Mouse (Mus musculus): ENCODE measurements around the gene 4930447F04Rik.

Gene 4930447F04Rik

DNA sequence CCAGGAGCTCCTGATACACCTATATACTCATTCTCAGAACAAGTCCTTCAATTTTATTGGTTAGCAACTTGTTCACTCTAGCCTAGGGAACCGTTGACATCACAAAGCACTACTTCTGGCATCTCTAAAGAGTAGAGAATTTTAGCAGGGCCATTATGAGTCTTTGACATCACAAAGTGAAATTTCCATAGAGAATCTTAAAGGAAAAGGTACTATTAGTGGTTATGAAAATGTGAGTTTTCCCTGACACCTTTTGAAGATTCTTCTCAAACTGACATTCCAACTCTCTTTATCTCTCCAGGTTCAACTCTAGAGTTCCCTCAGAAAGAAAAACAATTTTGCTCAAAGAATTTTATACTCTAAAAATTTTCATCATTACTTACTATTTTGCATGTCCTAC is at the start of gene 4930447F04Rik:
Gene 4930447F04Rik, minus strand, starts transcription at position 101 of the 400 bp plus-strand sequence.
- DNase-seq (ENCODE audit: low spot score in 2 of 2): no peak
